Mouse (Mus musculus) brain, embryonic 14.5 days (tissue): ENCODE results near the gene Smurf1. TPM values are rescaled to one million over a fixed set of nuclear protein-coding genes. Genes with fewer than 3 reads are reported as not detected.

ENCODE experiments used
- DNase-seq: peaks from one replicate; pipeline ENCODE4 v3.0.0-alpha.2; 2011; ENCODE audit warnings: low read depth
- CTCF ChIP-seq: fragments of 200-500 bp; IDR thresholded peaks from 2 replicates; pipeline ENCODE4 v1.5.1; 2012; ENCODE audit warnings: inconsistent platforms, mild to moderate bottlenecking, moderate library complexity, borderline replicate concordance; ENCODE audit not compliant: insufficient read depth, insufficient read length; ENCODE audit errors: extremely low read depth
- POLR2A ChIP-seq: fragments of 200-500 bp; IDR thresholded peaks from 2 replicates; pipeline ENCODE4 v1.6.1; 2012; ENCODE audit warnings: mild to moderate bottlenecking, inconsistent platforms, borderline replicate concordance; ENCODE audit not compliant: poor library complexity, insufficient read depth, insufficient read length, severe bottlenecking; ENCODE audit errors: extremely low read depth
- polyA plus RNA-seq: library from polyadenylated mRNA; depleted of rRNA; stranded (reverse); fragments of >200 nt; gene quantifications from 2 replicates; pipeline ENCODE4 v1.2.3, GENCODE M21; 2012; rRNA removed

Gene Smurf1
- polyA plus RNA-seq, 1 experiment: 65.4 TPM

GRCm38 (mm10) chr5:144851820-144852219 lies 113.8 kb downstream of the Smurf1 start:
- TF ChIP-seq CTCF (peak; percentile 14; the same call in 1 of the 2 replicates), POLR2A (no peak)
- no peak for DNase-seq

GRCm38 (mm10) chr5:144849932-144850331 lies 115.7 kb downstream of the Smurf1 start:
- TF ChIP-seq CTCF: no peak
- no peak for TF ChIP-seq POLR2A
- no peak for DNase-seq

GRCm38 (mm10) chr5:144848735-144849134 lies 116.9 kb downstream of the Smurf1 start:
- TF ChIP-seq CTCF (no peak), POLR2A (no peak)
- DNase-seq: peak; percentile 16

DNA sequence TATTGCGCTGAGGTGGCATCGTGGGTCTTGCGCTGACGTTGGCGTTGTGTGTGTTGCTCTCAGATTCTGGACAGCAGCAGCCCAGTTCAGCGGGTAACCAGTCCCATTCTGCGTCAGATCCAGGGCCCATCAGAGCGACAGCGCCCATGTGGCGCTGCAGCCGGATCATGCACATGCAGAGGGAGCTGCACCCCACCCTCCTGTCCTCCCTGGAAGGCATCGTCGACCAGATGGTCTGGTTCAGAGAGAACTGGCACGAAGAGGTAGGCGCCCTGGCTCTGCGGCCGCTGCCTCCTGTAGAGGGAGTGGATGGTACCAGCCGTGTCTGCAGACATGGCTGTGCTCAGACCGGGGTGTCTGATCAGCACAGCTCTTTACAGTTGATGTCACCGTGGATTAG lies 120.3 kb downstream of the Smurf1 start:
- no peak for DNase-seq
- TF ChIP-seq CTCF (no peak), POLR2A (no peak)

DNA sequence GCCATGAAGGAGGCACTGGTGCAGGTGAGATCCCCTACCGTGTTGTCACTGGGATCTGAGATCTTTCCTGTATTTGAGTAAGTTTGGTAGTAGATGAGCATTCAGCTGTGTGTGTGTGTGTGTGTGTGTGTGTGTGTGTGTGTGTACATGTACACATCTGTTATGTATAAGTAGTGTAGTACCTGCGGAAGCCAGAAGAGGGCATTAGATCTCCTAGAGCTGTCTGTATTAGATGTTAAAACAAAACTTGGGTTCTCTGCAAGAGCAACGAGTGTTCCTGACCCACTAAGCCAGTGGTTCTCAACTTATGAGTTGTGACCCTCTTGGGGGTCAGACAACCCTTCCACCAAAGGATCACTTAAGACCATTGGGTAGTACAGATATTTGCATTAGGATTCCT lies 129.5 kb downstream of the Smurf1 start:
- no peak for TF ChIP-seq POLR2A
- TF ChIP-seq CTCF: peak; percentile 9; the same call in 1 of the 2 replicates
- DNase-seq: peak; percentile 26

DNA sequence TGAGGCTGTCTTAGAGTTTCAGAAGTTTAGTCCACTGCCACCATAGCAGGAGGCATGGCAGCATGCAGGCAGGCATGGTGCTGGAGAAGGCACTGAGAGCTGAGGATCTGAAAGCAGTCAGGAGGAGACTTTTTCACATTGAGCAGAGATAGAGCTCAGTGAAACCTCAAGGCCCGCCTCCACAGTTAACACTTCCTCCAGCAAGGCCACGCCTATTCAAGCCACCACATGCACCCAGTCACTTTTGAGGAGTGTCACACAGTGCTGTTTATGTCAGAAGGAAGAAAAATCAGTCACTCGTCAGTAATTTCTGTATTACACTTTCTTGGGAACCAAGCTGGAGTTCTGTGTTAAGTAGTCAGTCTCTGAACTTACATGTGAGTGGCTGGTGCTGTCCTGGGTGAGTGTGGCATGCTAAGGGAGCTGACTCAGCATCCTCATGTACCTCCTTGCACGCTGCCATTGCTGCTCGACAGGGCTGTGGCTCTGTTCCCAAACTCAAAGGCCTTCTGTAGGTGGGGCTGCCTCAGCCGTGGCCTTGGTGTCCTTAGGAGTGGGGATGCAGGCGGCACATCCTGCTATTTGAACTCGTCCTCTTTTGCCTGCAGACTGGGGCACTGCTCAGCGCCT lies 133.7 kb downstream of the Smurf1 start:
- DNase-seq: no peak
- no peak for TF ChIP-seq POLR2A
- TF ChIP-seq CTCF: no peak

- DNase-seq: no peak
- TF ChIP-seq POLR2A (no peak), CTCF (no peak)
These were observed 136.0 kb downstream of the Smurf1 start for GRCm38 (mm10) chr5:144829631-144830030.

DNA sequence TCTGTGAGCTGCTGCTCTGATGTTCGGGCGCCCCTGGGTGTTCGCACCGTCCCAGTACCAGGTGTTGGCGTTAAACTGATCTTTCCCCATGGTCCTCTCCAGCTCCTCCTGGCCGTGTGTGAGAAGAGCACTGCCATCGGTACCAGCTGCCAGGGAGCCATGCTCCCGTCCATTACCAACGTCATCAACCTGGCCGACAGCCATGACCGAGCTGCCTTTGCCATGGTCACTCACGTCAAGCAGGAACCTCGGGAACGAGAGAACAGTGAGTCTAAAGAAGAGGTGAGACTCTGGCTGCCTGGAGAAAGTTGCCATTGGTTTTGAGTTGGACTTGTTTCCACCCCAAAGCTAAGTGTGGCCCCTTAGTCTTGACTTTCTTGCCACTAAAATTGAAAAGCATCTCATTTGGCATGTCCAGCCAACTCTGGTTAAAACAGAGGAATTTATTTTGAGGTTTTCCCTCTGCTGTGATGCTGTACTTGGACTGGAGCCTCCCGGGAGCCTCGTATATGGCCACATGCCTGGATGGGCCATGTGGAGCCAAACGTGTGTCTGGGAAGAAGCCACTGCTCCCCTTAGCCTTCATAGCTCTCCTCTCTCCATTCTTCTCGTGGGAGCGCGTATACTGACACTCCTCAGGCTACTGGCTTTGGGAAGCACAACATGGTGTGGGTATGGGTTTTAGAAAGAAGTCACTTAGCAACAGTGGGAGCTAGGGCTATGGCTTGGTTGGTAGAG lies 137.1 kb downstream of the Smurf1 start:
- TF ChIP-seq POLR2A: no peak
- TF ChIP-seq CTCF: no peak
- no peak for DNase-seq

Other genes starting within 250 kb of the Smurf1 start
- 229 and 307 TPM in 2 replicates for gene Tmem130, start 204.0 kb downstream of the Smurf1 start, polyA plus RNA-seq
- gene Trrap, start 198.1 kb downstream of the Smurf1 start, polyA plus RNA-seq: 160 and 198 TPM in 2 replicates
- gene Gm4871, start 66.9 kb upstream of the Smurf1 start, polyA plus RNA-seq: not detected in 2 replicates
- gene 1700018F24Rik, start 77.1 kb upstream of the Smurf1 start, polyA plus RNA-seq: not detected in 2 replicates
- gene Arpc1a, start 118.0 kb upstream of the Smurf1 start, polyA plus RNA-seq: 260 and 261 TPM in 2 replicates
- gene Kpna7, start 118.2 kb upstream of the Smurf1 start, polyA plus RNA-seq: not detected in 2 replicates
- gene Arpc1b, start 148.4 kb upstream of the Smurf1 start, polyA plus RNA-seq: 57.3 and 67.2 TPM in 2 replicates
- gene Pdap1, start 174.4 kb upstream of the Smurf1 start, polyA plus RNA-seq: 73.6 and 112 TPM in 2 replicates
- gene Bud31, start 174.5 kb upstream of the Smurf1 start, polyA plus RNA-seq: 121 and 148 TPM in 2 replicates
- gene Ptcd1, start 201.3 kb upstream of the Smurf1 start, polyA plus RNA-seq: 20.3 and 21.3 TPM in 2 replicates
- 72.9 and 96.7 TPM in 2 replicates for gene Cpsf4, start 201.4 kb upstream of the Smurf1 start, polyA plus RNA-seq
- 220 and 254 TPM in 2 replicates for gene Atp5j2, start 226.2 kb upstream of the Smurf1 start, polyA plus RNA-seq
- gene Zkscan14, start 236.0 kb upstream of the Smurf1 start, polyA plus RNA-seq: 5.7 and 6.7 TPM in 2 replicates
- 9.3 and 12.3 TPM in 2 replicates for gene Zkscan5, start 238.7 kb upstream of the Smurf1 start, polyA plus RNA-seq